Mouse (Mus musculus): ENCODE results near the gene Aldh1a1. TPM values are rescaled to one million over a fixed set of nuclear protein-coding genes. Genes with fewer than 3 reads are reported as not detected.

Aldh1a1 gene
- polyA plus RNA-seq (2012; fragmentation: generic; extraction: Trizol) = not detected

GRCm38 (mm10) chr19:20492491-20492890 is at the start of gene Aldh1a1:
TSS of gene Aldh1a1 (plus strand) at chr19:20492715.
- H3K4me2 ChIP-seq (ENCODE audit: low read depth) = no peak within 1 kb of the TSS
- no peaks in the 10 kb centered on the region for H3K79me2 ChIP-seq (ENCODE audit: control insufficient read depth, insufficient read depth)
- TF ChIP-seq CEBPB (IDR thresholded peaks at IDR 0.05; ENCODE audit: insufficient read depth, poor library complexity, severe bottlenecking) = no peak
- no peak within 1 kb of the TSS for H3ac ChIP-seq (ENCODE audit: control insufficient read depth, insufficient read length)
- H3K27me3 ChIP-seq (ENCODE audit: control insufficient read depth, insufficient read depth, insufficient read length) = no peaks in the 10 kb centered on the region
- no peak within 1 kb of the TSS for H3K4me3 ChIP-seq
- H3K36me3 ChIP-seq (ENCODE audit: control insufficient read depth, insufficient read depth) = no peaks in the 10 kb centered on the region

- no peak overlapping the region for H3K4me2 ChIP-seq (ENCODE audit: low read depth)
- TF ChIP-seq TCF3 (IDR thresholded peaks at IDR 0.05; ENCODE audit: insufficient read length, low read depth) (no peak), USF1 (IDR thresholded peaks at IDR 0.05; ENCODE audit: low read depth) (no peak), MYOD1 (IDR thresholded peaks at IDR 0.05; ENCODE audit: control insufficient read depth in 1 of 3, insufficient read length in 2 of 3, low read depth in 2 of 3) (no peak), POLR2AphosphoS2 (IDR thresholded peaks at IDR 0.05; ENCODE audit: insufficient read length, low read depth) (no peak), REST (IDR thresholded peaks at IDR 0.05; ENCODE audit: insufficient read depth, insufficient read length) (no peak), POLR2A (IDR thresholded peaks at IDR 0.05; ENCODE audit: insufficient read length, low read depth) (no peak), E2F4 (IDR thresholded peaks at IDR 0.05; ENCODE audit: insufficient read depth) (no peak), TCF12 (IDR thresholded peaks at IDR 0.05; ENCODE audit: insufficient read depth, poor library complexity, severe bottlenecking) (no peak), CEBPB (IDR thresholded peaks at IDR 0.05; ENCODE audit: insufficient read depth, poor library complexity, severe bottlenecking) (no peak), SRF (IDR thresholded peaks at IDR 0.05; ENCODE audit: control insufficient read depth, insufficient read length, low read depth) (no peak), MYOG (IDR thresholded peaks at IDR 0.05; ENCODE audit: control insufficient read depth in 1 of 3, insufficient read depth in 1 of 3, insufficient read length in 2 of 3, low read depth in 2 of 3) (no peak), MAX (IDR thresholded peaks at IDR 0.05; ENCODE audit: low read depth) (no peak)
Measured at GRCm38 (mm10) chr19:20447807-20448206, 44.7 kb upstream of the Aldh1a1 start.

GRCm38 (mm10) chr19:20449546-20449945 is 43.0 kb upstream of the Aldh1a1 start:
- no peak overlapping the region for H3K4me3 ChIP-seq
- no peak overlapping the region for H3ac ChIP-seq (ENCODE audit: control insufficient read depth, insufficient read length)
- H3K27me3 ChIP-seq (ENCODE audit: control insufficient read depth, insufficient read depth, insufficient read length) = no peaks in the 10 kb centered on the region
- TF ChIP-seq MYOD1 (IDR thresholded peaks at IDR 0.05; ENCODE audit: control insufficient read depth in 1 of 3, insufficient read length in 2 of 3, low read depth in 2 of 3) = no peak
- TF ChIP-seq TCF12 (IDR thresholded peaks at IDR 0.05; ENCODE audit: insufficient read depth, poor library complexity, severe bottlenecking) = no peak
- TF ChIP-seq CEBPB (IDR thresholded peaks at IDR 0.05; ENCODE audit: insufficient read depth, poor library complexity, severe bottlenecking) = no peak
- no peak for TF ChIP-seq SRF (IDR thresholded peaks at IDR 0.05; ENCODE audit: control insufficient read depth, insufficient read length, low read depth)
- no peak for TF ChIP-seq REST (IDR thresholded peaks at IDR 0.05; ENCODE audit: insufficient read depth, insufficient read length)
- no peak for TF ChIP-seq E2F4 (IDR thresholded peaks at IDR 0.05; ENCODE audit: insufficient read depth)
- no peak for TF ChIP-seq TCF3 (IDR thresholded peaks at IDR 0.05; ENCODE audit: insufficient read length, low read depth)
- no peak for TF ChIP-seq MYOG (IDR thresholded peaks at IDR 0.05; ENCODE audit: control insufficient read depth in 1 of 3, insufficient read depth in 1 of 3, insufficient read length in 2 of 3, low read depth in 2 of 3)
- no peak for TF ChIP-seq MAX (IDR thresholded peaks at IDR 0.05; ENCODE audit: low read depth)
- no peak for TF ChIP-seq USF1 (IDR thresholded peaks at IDR 0.05; ENCODE audit: low read depth)
- TF ChIP-seq POLR2A (IDR thresholded peaks at IDR 0.05; ENCODE audit: insufficient read length, low read depth) = no peak
- no peaks in the 10 kb centered on the region for H3K36me3 ChIP-seq (ENCODE audit: control insufficient read depth, insufficient read depth)
- no peaks in the 10 kb centered on the region for H3K79me2 ChIP-seq (ENCODE audit: control insufficient read depth, insufficient read depth)
- H3K4me2 ChIP-seq (ENCODE audit: low read depth) = no peak overlapping the region

More at GRCm38 (mm10) chr19:20447807-20448206, 44.7 kb upstream of the Aldh1a1 start:
- no peak overlapping the region for H3ac ChIP-seq (ENCODE audit: control insufficient read depth, insufficient read length)
- H3K79me2 ChIP-seq (ENCODE audit: control insufficient read depth, insufficient read depth) = no peaks in the 10 kb centered on the region
- no peak overlapping the region for H3K4me3 ChIP-seq
- H3K36me3 ChIP-seq (ENCODE audit: control insufficient read depth, insufficient read depth) = no peaks in the 10 kb centered on the region
- H3K27me3 ChIP-seq (ENCODE audit: control insufficient read depth, insufficient read depth, insufficient read length) = no peaks in the 10 kb centered on the region

- Histone ChIP-seq H3K4me2 (ENCODE audit: low read depth) (no peak overlapping the region), H3K4me3 (no peak overlapping the region), H3ac (ENCODE audit: control insufficient read depth, insufficient read length) (no peak overlapping the region), H3K36me3 (ENCODE audit: control insufficient read depth, insufficient read depth) (no peaks in the 10 kb centered on the region), H3K79me2 (ENCODE audit: control insufficient read depth, insufficient read depth) (no peaks in the 10 kb centered on the region), H3K27me3 (ENCODE audit: control insufficient read depth, insufficient read depth, insufficient read length) (no peaks in the 10 kb centered on the region)
- TF ChIP-seq POLR2A (IDR thresholded peaks at IDR 0.05; ENCODE audit: insufficient read length, low read depth) = no peak
- no peak for TF ChIP-seq CEBPB (IDR thresholded peaks at IDR 0.05; ENCODE audit: insufficient read depth, poor library complexity, severe bottlenecking)
- no peak for TF ChIP-seq MYOG (IDR thresholded peaks at IDR 0.05; ENCODE audit: control insufficient read depth in 1 of 3, insufficient read depth in 1 of 3, insufficient read length in 2 of 3, low read depth in 2 of 3)
- TF ChIP-seq POLR2AphosphoS2 (IDR thresholded peaks at IDR 0.05; ENCODE audit: insufficient read length, low read depth) = no peak
- no peak for TF ChIP-seq SRF (IDR thresholded peaks at IDR 0.05; ENCODE audit: control insufficient read depth, insufficient read length, low read depth)
- TF ChIP-seq TCF12 (IDR thresholded peaks at IDR 0.05; ENCODE audit: insufficient read depth, poor library complexity, severe bottlenecking) = no peak
- no peak for TF ChIP-seq MAX (IDR thresholded peaks at IDR 0.05; ENCODE audit: low read depth)
- no peak for TF ChIP-seq USF1 (IDR thresholded peaks at IDR 0.05; ENCODE audit: low read depth)
- TF ChIP-seq TCF3 (IDR thresholded peaks at IDR 0.05; ENCODE audit: insufficient read length, low read depth) = no peak
- no peak for TF ChIP-seq MYOD1 (IDR thresholded peaks at IDR 0.05; ENCODE audit: control insufficient read depth in 1 of 3, insufficient read length in 2 of 3, low read depth in 2 of 3)
- no peak for TF ChIP-seq E2F4 (IDR thresholded peaks at IDR 0.05; ENCODE audit: insufficient read depth)
- no peak for TF ChIP-seq REST (IDR thresholded peaks at IDR 0.05; ENCODE audit: insufficient read depth, insufficient read length)
Measured at GRCm38 (mm10) chr19:20451045-20451444, 41.5 kb upstream of the Aldh1a1 start.

GRCm38 (mm10) chr19:20484497-20484896 is 8.0 kb upstream of the Aldh1a1 start:
- H3K36me3 ChIP-seq (ENCODE audit: control insufficient read depth, insufficient read depth) = no peaks in the 10 kb centered on the region
- TF ChIP-seq TCF3 (IDR thresholded peaks at IDR 0.05; ENCODE audit: insufficient read length, low read depth) (no peak), POLR2A (IDR thresholded peaks at IDR 0.05; ENCODE audit: insufficient read length, low read depth) (no peak), SRF (IDR thresholded peaks at IDR 0.05; ENCODE audit: control insufficient read depth, insufficient read length, low read depth) (no peak), CEBPB (IDR thresholded peaks at IDR 0.05; ENCODE audit: insufficient read depth, poor library complexity, severe bottlenecking) (no peak), REST (IDR thresholded peaks at IDR 0.05; ENCODE audit: insufficient read depth, insufficient read length) (no peak), USF1 (IDR thresholded peaks at IDR 0.05; ENCODE audit: low read depth) (no peak), E2F4 (IDR thresholded peaks at IDR 0.05; ENCODE audit: insufficient read depth) (no peak)
- no peak overlapping the region for H3K4me3 ChIP-seq

More at GRCm38 (mm10) chr19:20484497-20484896, 8.0 kb upstream of the Aldh1a1 start:
- Histone ChIP-seq H3ac (ENCODE audit: control insufficient read depth, insufficient read length) (no peak overlapping the region), H3K79me2 (ENCODE audit: control insufficient read depth, insufficient read depth) (no peaks in the 10 kb centered on the region), H3K27me3 (ENCODE audit: control insufficient read depth, insufficient read depth, insufficient read length) (no peaks in the 10 kb centered on the region), H3K4me2 (ENCODE audit: low read depth) (no peak overlapping the region)

Data from myocyte (in vitro differentiated cells).